Mouse (Mus musculus): ENCODE results near the gene Kcnq2.

Gene Kcnq2

DNA sequence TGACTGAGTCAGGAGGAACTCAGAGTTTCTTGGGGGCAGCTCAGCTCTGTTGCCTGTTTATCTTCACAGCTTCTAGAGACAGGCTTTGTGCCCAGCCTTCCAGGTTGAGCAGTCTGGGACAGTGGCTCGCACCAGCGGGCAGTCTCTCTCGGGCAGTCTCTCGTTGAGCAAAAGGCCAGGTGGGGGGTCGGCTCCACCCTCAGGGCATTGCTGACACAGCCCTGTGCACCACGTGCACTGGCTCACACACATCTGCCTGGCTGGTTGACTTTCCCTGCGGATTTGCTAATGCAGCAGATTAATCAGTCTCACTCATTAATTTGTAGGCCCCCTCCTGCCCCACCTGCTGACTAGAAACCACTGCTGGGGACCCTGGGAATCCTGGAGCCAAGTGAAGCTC lies 93.2 kb downstream of the Kcnq2 start:
- DNase-seq (ENCODE audit: low spot score), result no peak

DNA sequence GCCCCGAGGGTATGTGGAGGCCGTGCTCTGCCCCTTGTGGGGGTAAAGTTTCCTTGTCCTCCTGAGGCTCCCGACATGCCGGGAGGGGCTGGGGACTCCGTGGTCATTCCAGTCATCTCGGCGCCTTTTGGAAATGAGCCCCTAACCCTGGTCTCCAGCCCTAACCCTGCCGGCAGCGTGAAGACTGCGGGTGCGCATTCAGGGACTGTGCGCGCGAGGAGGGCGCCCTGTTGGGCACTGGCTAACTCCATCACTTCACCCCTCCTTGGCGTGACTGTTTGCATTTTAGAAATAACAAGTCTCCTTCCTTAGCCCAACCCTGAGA lies 95.8 kb downstream of the Kcnq2 start:
- no peak for DNase-seq (ENCODE audit: low spot score)

GRCm38 (mm10) chr2:181038644-181039355 lies 96.3 kb downstream of the Kcnq2 start:
- no peak for DNase-seq (ENCODE audit: low spot score)

GRCm38 (mm10) chr2:181036561-181036960 lies 98.5 kb downstream of the Kcnq2 start:
- no peak for DNase-seq (ENCODE audit: low spot score)

- no peak for DNase-seq (ENCODE audit: low spot score)
These were observed 99.9 kb downstream of the Kcnq2 start for GRCm38 (mm10) chr2:181035186-181035585.

DNA sequence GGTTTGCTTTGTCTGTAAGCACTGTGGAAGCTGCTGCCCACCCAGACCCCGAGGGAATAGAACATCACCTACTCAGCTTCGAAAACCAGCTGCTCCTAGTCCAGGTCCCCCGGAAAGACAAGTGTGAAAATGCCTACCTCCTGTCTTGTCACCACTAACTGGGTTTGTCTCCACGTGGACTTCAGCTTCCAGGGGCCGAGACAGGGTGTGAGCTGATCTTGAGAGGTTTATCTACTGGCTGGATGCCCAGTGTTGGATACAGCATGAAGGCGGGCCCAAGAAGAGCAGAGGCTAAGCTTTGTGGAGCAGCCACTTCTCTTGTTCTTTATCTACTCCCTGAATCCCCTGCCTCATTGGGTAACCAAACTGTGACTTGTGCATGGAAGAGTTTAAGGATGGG lies 101.8 kb downstream of the Kcnq2 start:
- no peak for DNase-seq (ENCODE audit: low spot score)

DNA sequence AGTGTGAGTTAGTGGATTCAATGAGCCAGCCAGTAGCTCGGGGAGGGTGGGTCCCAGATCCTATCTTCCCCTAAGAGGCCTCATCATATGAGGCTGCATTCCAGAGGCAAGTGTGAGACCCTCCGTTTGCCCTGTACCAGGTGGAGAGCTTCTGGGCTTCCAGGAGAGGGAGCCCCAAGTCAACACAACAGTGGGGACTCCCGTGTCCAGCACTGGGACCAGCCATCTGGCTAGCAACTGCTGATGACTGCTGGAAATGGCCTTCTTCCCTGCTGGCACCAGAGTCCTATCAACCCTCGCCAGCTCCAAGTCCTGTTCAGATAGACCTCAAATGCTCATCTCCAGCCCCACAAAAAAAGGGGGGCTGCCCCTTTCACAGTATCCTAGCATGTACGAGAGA lies 102.7 kb downstream of the Kcnq2 start:
- no peak for DNase-seq (ENCODE audit: low spot score)

DNA sequence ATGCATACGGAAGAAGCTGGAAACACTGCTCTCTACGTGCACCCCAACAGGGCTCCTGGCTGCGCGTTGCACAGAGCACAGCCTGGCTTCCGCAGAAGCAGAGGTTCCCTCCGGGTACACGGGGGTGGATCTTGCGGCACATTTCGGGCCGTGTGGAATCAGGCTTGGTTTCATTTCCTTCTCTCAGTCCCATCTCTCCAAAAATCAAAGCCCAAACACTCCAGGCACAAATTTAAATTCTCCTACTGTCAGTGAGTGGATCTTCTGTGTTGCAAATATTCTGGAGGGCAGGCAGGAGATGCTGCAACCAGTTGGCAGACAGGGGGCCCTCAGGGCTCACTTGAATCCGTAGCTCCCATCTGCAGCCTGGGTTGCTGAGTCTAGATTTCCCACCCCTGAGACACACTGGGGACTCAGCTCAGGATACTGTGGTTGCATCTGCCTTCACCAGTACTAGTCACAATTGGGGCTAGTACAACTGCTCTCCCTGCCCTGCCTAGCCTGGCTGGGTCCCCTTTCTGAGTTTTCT lies 103.6 kb downstream of the Kcnq2 start:
- no peak for DNase-seq (ENCODE audit: low spot score)

All from ovary, postnatal 10 days (tissue).